Mouse (Mus musculus): ENCODE data around the gene Srebf2. TPM values are rescaled to one million over a fixed set of nuclear protein-coding genes. Genes with fewer than 3 reads are reported as not detected.

Gene Srebf2
- total RNA-seq, 2 experiments from 2014 or later: 21.0 to 28.3 TPM

- no peak for ATAC-seq (replicated peaks; ENCODE audit: poor library complexity)
Observed at GRCm38 (mm10) chr15:82177743-82178290, 30.8 kb downstream of the Srebf2 start.

- ATAC-seq (replicated peaks; ENCODE audit: poor library complexity): peak; percentile 29
Observed at GRCm38 (mm10) chr15:82181131-82181530, 34.1 kb downstream of the Srebf2 start.

GRCm38 (mm10) chr15:82182311-82182710 is 35.3 kb downstream of the Srebf2 start:
- no peak for ATAC-seq (replicated peaks; ENCODE audit: poor library complexity)

GRCm38 (mm10) chr15:82183596-82183995 is 36.6 kb downstream of the Srebf2 start:
- no peak for ATAC-seq (replicated peaks; ENCODE audit: poor library complexity)

GRCm38 (mm10) chr15:82184183-82184582 is 37.2 kb downstream of the Srebf2 start:
- ATAC-seq (replicated peaks; ENCODE audit: poor library complexity): peak; percentile 32; the same call in 1 of the 2 replicates

GRCm38 (mm10) chr15:82184656-82185055 is 37.7 kb downstream of the Srebf2 start:
- ATAC-seq (replicated peaks; ENCODE audit: poor library complexity): no peak

GRCm38 (mm10) chr15:82185062-82185783 is 38.2 kb downstream of the Srebf2 start:
- no peak for ATAC-seq (replicated peaks; ENCODE audit: poor library complexity)

GRCm38 (mm10) chr15:82186131-82186530 is 39.1 kb downstream of the Srebf2 start:
- peak; percentile 73 for ATAC-seq (replicated peaks; ENCODE audit: poor library complexity)

- ATAC-seq (replicated peaks; ENCODE audit: poor library complexity): peak; percentile 24
Observed at GRCm38 (mm10) chr15:82186931-82187330, 40.0 kb downstream of the Srebf2 start.

GRCm38 (mm10) chr15:82187401-82187800 is 40.4 kb downstream of the Srebf2 start:
- ATAC-seq (replicated peaks; ENCODE audit: poor library complexity): no peak

- ATAC-seq (replicated peaks; ENCODE audit: poor library complexity): no peak
Observed at GRCm38 (mm10) chr15:82187924-82188323, 40.9 kb downstream of the Srebf2 start.

GRCm38 (mm10) chr15:82188481-82189240 is 41.7 kb downstream of the Srebf2 start:
- ATAC-seq (replicated peaks; ENCODE audit: poor library complexity): peak; percentile 30; the same call in 1 of the 2 replicates

GRCm38 (mm10) chr15:82192617-82193016 is 45.6 kb downstream of the Srebf2 start:
- ATAC-seq (replicated peaks; ENCODE audit: poor library complexity): no peak

- peak; percentile 59 for ATAC-seq (replicated peaks; ENCODE audit: poor library complexity)
Observed at GRCm38 (mm10) chr15:82196300-82196699, 49.3 kb downstream of the Srebf2 start.

GRCm38 (mm10) chr15:82197246-82197750 is 50.3 kb downstream of the Srebf2 start:
- ATAC-seq (replicated peaks; ENCODE audit: poor library complexity): peak; percentile 45

- no peak for ATAC-seq (replicated peaks; ENCODE audit: poor library complexity)
Observed at GRCm38 (mm10) chr15:82197937-82198336, 51.0 kb downstream of the Srebf2 start.

- ATAC-seq (replicated peaks; ENCODE audit: poor library complexity): peak; percentile 62
Observed at GRCm38 (mm10) chr15:82198342-82198741, 51.4 kb downstream of the Srebf2 start.

GRCm38 (mm10) chr15:82199546-82199945 is 52.6 kb downstream of the Srebf2 start:
- ATAC-seq (replicated peaks; ENCODE audit: poor library complexity): no peak

GRCm38 (mm10) chr15:82202086-82202485 is 55.1 kb downstream of the Srebf2 start:
- ATAC-seq (replicated peaks; ENCODE audit: poor library complexity): no peak

GRCm38 (mm10) chr15:82203090-82203489 is 56.1 kb downstream of the Srebf2 start:
- ATAC-seq (replicated peaks; ENCODE audit: poor library complexity): no peak

GRCm38 (mm10) chr15:82203611-82204351 is 56.8 kb downstream of the Srebf2 start:
- no peak for ATAC-seq (replicated peaks; ENCODE audit: poor library complexity)

Measured in megakaryocyte progenitor cell, adult 5-6 weeks (primary cell).